Mouse (Mus musculus) CH12.LX (cell line): Measurements from ENCODE around the gene 2200002J24Rik.
"Not testable (repeated sequence)": the region's sequence is repeated elsewhere in the genome, so short reads cannot be mapped to it uniquely, and the experiment has no call there.

Experiments used
- ETS1 ChIP-seq: conservative IDR thresholded peaks from 2 replicates; pipeline ENCODE4 v1.6.1; 2012; ENCODE audit warnings: low read depth, mild to moderate bottlenecking, inconsistent platforms, low read length, improper control_type of control experiment, moderate library complexity
- MAX ChIP-seq: IDR thresholded peaks from 2 replicates; pipeline ENCODE4 v1.6.1; 2011; ENCODE audit warnings: low read length, improper control_type of control experiment
- MAZ ChIP-seq: IDR thresholded peaks from 2 replicates; pipeline ENCODE4 v1.6.1; 2012; ENCODE audit warnings: low read depth, mild to moderate bottlenecking, inconsistent platforms, low read length, improper control_type of control experiment, moderate library complexity
- POLR2A ChIP-seq: IDR thresholded peaks from 2 replicates; pipeline ENCODE4 v1.6.1; 2011; ENCODE audit warnings: low read depth, mild to moderate bottlenecking, improper control_type of control experiment, low read length
- SMC3 ChIP-seq: IDR thresholded peaks from 2 replicates; pipeline ENCODE4 v1.6.1; 2011; ENCODE audit warnings: low read depth, low read length, improper control_type of control experiment
- TCF12 ChIP-seq: IDR thresholded peaks from 2 replicates; pipeline ENCODE4 v1.6.1; 2014; ENCODE audit warnings: low read depth, mild to moderate bottlenecking, inconsistent platforms, low read length, improper control_type of control experiment

DNA sequence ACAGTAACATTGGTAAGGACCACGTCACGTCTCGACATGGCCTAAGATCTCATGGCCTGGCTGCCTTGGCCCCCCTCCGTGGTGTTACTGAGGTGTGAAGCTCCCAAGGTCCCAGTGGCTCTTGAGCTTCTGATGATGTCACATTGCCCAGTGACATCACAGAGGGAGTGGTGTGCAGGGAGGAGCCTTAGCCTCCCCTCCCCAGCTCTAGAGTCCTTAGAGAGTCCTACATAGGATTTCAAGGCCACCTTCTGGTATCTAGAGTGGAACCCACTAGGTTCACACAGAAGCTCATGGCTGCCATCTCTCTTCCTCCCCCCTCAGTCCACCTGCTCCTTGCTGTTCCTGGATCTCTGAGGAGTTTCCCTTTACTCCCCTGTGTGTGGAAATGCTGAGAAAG, 44.9 kb downstream of the 2200002J24Rik start, which contains the start of gene Gapdhs:
- not testable (repeated sequence) for TF ChIP-seq ETS1, SMC3, MAX, MAZ, TCF12, POLR2A
